Mouse (Mus musculus) heart, embryonic 11.5 days (tissue): ENCODE measurements around the gene Cercam. TPM values are rescaled to one million over a fixed set of nuclear protein-coding genes. Genes with fewer than 3 reads are reported as not detected.
A peak's percentile ranks its signal among the peaks of the same experiment; 100 is the strongest.

Experiments
- ATAC-seq: fragments of 200-750 bp; cut with Nextera tagmentation; replicated peaks from 2 replicates; pipeline ENCODE4 v1.8.0; 2017; ENCODE audit warnings: moderate library complexity; ENCODE audit not compliant: insufficient number of reproducible peaks, low FRiP score, low TSS enrichment
- H3K27ac ChIP-seq: fragments of 300-500 bp; sonication (generic); 2 replicates; pipeline ENCODE4 v1.5.1; 2014; ENCODE audit warnings: mild to moderate bottlenecking, low read depth, low read length
- H3K27me3 ChIP-seq: fragments of 300-500 bp; sonication (generic); 2 replicates; pipeline ENCODE4 v1.6.1; 2014; ENCODE audit warnings: mild to moderate bottlenecking, low read length, mixed read lengths; ENCODE audit not compliant: control insufficient read depth, insufficient read depth
- H3K36me3 ChIP-seq: fragments of 300-500 bp; sonication (generic); 2 replicates; pipeline ENCODE4 v1.6.1; 2014; ENCODE audit warnings: mild to moderate bottlenecking, low read length, moderate library complexity, mixed read lengths; ENCODE audit not compliant: control insufficient read depth, insufficient read depth
- H3K4me1 ChIP-seq: fragments of 300-500 bp; sonication (generic); 2 replicates; pipeline ENCODE4 v1.6.1; 2014; ENCODE audit warnings: low read length; ENCODE audit not compliant: control insufficient read depth, insufficient read depth
- H3K4me2 ChIP-seq: fragments of 300-500 bp; sonication (generic); 2 replicates; pipeline ENCODE4 v1.6.1; 2014; ENCODE audit warnings: mild to moderate bottlenecking, moderate library complexity
- H3K4me3 ChIP-seq: fragments of 300-500 bp; sonication (generic); 2 replicates; pipeline ENCODE4 v1.5.1; 2014; ENCODE audit warnings: low read depth, low read length
- H3K9ac ChIP-seq: fragments of 300-500 bp; sonication (generic); 2 replicates; pipeline ENCODE4 v1.6.1; 2014; ENCODE audit warnings: mild to moderate bottlenecking, low read depth, low read length, moderate library complexity
- H3K9me3 ChIP-seq: fragments of 300-500 bp; sonication (generic); replicated peaks from 2 replicates; pipeline ENCODE4 v1.6.1; 2016; ENCODE audit warnings: low read length; ENCODE audit not compliant: control insufficient read depth
- WGBS: fragments of 180-500 bp; shearing (Covaris S2); extraction: QIAGEN DNeasy Blood & Tissue Kit; methylation state at CpG from one replicate; pipeline ENCODE4 v1.1.7; 2014; ENCODE audit not compliant: insufficient replicate concordance; 5-methylcytosine and 5-hydroxymethylcytosine counted together
- polyA plus RNA-seq: library from polyadenylated mRNA; unstranded; fragments of >200 nt; fragmentation: Nextera tagmentation; extraction: Ambion mirVana; gene quantifications from 2 replicates; pipeline ENCODE4 v1.2.1, GENCODE M21; 2014

Cercam gene
- 17.9 and 18.4 TPM in 2 replicates for polyA plus RNA-seq

GRCm38 (mm10) chr2:29868949-29869645, at the start of gene Cercam:
Cercam (plus strand) TSS chr2:29869164.
- Histone ChIP-seq H3K9me3 (no peaks in the 10 kb centered on the region), H3K4me2 (peak within 1 kb of the TSS; percentile 96), H3K4me3 (peak within 1 kb of the TSS; percentile 58), H3K36me3 (no peaks in the 10 kb centered on the region), H3K4me1 (peaks cover 8% of the 10 kb centered on the region; the same call in 1 of the 2 replicates), H3K9ac (peak within 1 kb of the TSS; percentile 80), H3K27me3 (no peaks in the 10 kb centered on the region), H3K27ac (peak within 1 kb of the TSS; percentile 89)
- ATAC-seq, result peak; percentile 89
- WGBS, result under 1% methylated on average over 44 of the region's 44 CpGs

- H3K36me3 ChIP-seq, result peaks cover 4% of the 10 kb centered on the region; the same call in 1 of the 2 replicates
- no peaks in the 10 kb centered on the region for H3K9me3 ChIP-seq
- no peak overlapping the region for H3K9ac ChIP-seq
- ATAC-seq, result no peak
- 0 out of 2 replicates have a peak overlapping the region, but pooled peaks have one; percentile 10 for H3K27ac ChIP-seq
- no peak overlapping the region; the same call in 1 of the 2 replicates for H3K4me3 ChIP-seq
- no peaks in the 10 kb centered on the region for H3K27me3 ChIP-seq
- H3K4me2 ChIP-seq, result peak overlapping the region; percentile 84
- 15% methylated on average over 2 of the region's 2 CpGs for WGBS
- H3K4me1 ChIP-seq, result peaks cover 6% of the 10 kb centered on the region; the same call in 1 of the 2 replicates
These were observed 49.6 kb upstream of the Cercam start for GRCm38 (mm10) chr2:29819363-29819762.

GRCm38 (mm10) chr2:29820025-29820817, 48.7 kb upstream of the Cercam start, which contains the start of gene Urm1:
Urm1 (plus strand) TSS chr2:29820075.
- Histone ChIP-seq H3K27me3 (no peaks in the 10 kb centered on the region), H3K36me3 (no peaks in the 10 kb centered on the region), H3K27ac (peak within 1 kb of the TSS; percentile 95), H3K9ac (peak within 1 kb of the TSS; percentile 82), H3K4me3 (peak within 1 kb of the TSS; percentile 53), H3K9me3 (no peaks in the 10 kb centered on the region), H3K4me1 (peaks cover 6% of the 10 kb centered on the region; the same call in 1 of the 2 replicates), H3K4me2 (peak within 1 kb of the TSS; percentile 84)
- peak; percentile 62 for ATAC-seq
- 2% methylated on average over 35 of the region's 35 CpGs for WGBS

- no peak for ATAC-seq
- WGBS, result 12% methylated on average over 11 of the region's 11 CpGs
These were observed 42.5 kb upstream of the Cercam start for GRCm38 (mm10) chr2:29826318-29826925.

DNA sequence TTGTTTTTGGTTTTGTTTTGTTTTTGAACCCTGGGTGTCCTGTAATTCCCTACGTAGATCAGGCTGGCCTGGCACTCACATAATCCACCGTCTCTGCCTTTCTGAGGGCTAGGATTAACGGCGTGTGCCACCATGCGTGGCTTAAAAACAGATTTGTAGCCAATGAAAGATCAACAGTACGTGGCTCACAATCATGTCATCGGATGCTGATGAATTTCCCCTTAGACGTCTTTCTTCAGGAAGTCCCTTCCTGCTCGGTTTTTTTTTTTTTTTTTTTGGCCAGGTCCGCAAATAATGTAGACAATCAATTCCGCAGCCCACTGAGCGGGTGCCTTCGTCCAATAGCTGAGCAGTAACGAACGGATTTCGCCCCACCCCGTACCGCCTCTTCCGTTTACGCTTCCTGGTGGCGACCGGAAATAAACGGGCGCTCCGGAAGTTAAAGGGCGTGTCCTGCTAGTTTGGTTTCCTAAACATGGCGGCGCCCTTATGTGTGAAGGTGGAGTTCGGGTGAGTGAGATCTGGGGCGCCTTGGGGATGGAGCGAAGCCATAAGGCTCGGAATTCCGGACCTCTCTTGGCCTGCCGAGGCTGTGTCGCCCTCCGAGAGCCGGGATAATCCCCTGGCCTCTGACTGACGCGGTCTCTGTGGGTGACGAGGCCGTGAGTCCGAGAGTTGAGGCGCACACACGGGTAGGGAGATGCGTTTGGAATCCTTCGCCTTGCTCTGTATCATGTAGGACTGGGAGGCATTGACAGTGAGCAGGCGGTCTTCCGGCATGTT, 41.8 kb upstream of the Cercam start:
- Histone ChIP-seq H3K27ac (peak overlapping the region; percentile 86), H3K4me2 (peak overlapping the region; percentile 75), H3K36me3 (0 out of 2 replicates have a peak, but pooled peaks cover 3% of the 10 kb centered on the region), H3K9ac (peak overlapping the region; percentile 89), H3K9me3 (no peaks in the 10 kb centered on the region), H3K4me3 (peak overlapping the region; percentile 88), H3K27me3 (no peaks in the 10 kb centered on the region), H3K4me1 (0 out of 2 replicates have a peak, but pooled peaks cover 8% of the 10 kb centered on the region)
- WGBS, result under 1% methylated on average over 48 of the region's 48 CpGs
- ATAC-seq, result peak; percentile 87

More at GRCm38 (mm10) chr2:29826318-29826925, 42.5 kb upstream of the Cercam start:
- no peaks in the 10 kb centered on the region for H3K27me3 ChIP-seq
- peak overlapping the region; percentile 86 for H3K27ac ChIP-seq
- 0 out of 2 replicates have a peak, but pooled peaks cover 8% of the 10 kb centered on the region for H3K4me1 ChIP-seq
- no peaks in the 10 kb centered on the region for H3K36me3 ChIP-seq
- H3K9me3 ChIP-seq, result no peaks in the 10 kb centered on the region
- H3K4me2 ChIP-seq, result peak overlapping the region; percentile 66
- peak overlapping the region; percentile 89 for H3K9ac ChIP-seq
- peak overlapping the region; percentile 88 for H3K4me3 ChIP-seq

- Histone ChIP-seq H3K4me2 (peak overlapping the region; percentile 75), H3K27ac (peak overlapping the region; percentile 64; the same call in 1 of the 2 replicates), H3K4me3 (peak overlapping the region; percentile 88), H3K27me3 (no peaks in the 10 kb centered on the region), H3K9ac (peak overlapping the region; percentile 89), H3K36me3 (peaks cover 5% of the 10 kb centered on the region; the same call in 1 of the 2 replicates), H3K4me1 (0 out of 2 replicates have a peak, but pooled peaks cover 8% of the 10 kb centered on the region), H3K9me3 (no peaks in the 10 kb centered on the region)
- ATAC-seq, result no peak
- WGBS, result 4% methylated on average over 12 of the region's 12 CpGs
These were observed 41.3 kb upstream of the Cercam start for GRCm38 (mm10) chr2:29827709-29828024.

- Histone ChIP-seq H3K36me3 (peaks cover 12% of the 10 kb centered on the region; the same call in 1 of the 2 replicates), H3K9ac (no peak overlapping the region), H3K9me3 (no peaks in the 10 kb centered on the region), H3K4me3 (no peak overlapping the region), H3K27ac (no peak overlapping the region), H3K4me2 (no peak overlapping the region), H3K4me1 (0 out of 2 replicates have a peak, but pooled peaks cover 8% of the 10 kb centered on the region), H3K27me3 (no peaks in the 10 kb centered on the region)
- 85% methylated on average over 4 of the region's 4 CpGs for WGBS
- no peak for ATAC-seq
These were observed 37.9 kb upstream of the Cercam start for GRCm38 (mm10) chr2:29831106-29831505.
